Mouse (Mus musculus) adrenal gland, postnatal 36 days (tissue): ENCODE data around the gene Htr2b. TPM values are rescaled to one million over a fixed set of nuclear protein-coding genes. Genes with fewer than 3 reads are reported as not detected.

Experiments
- DNase-seq, 2 experiments: peaks; one replicate each; pipeline ENCODE4 v3.0.0; 2021; ENCODE audit warnings: mixed read lengths in 1 of 2
- total RNA-seq, 2 experiments: library from RNA; stranded (reverse); gene quantifications; 2 replicates each; pipeline ENCODE4 v1.2.3; 2021

Htr2b gene
- total RNA-seq, 2 experiments from 2014 or later: 0.13 TPM; not detected in 1

DNA sequence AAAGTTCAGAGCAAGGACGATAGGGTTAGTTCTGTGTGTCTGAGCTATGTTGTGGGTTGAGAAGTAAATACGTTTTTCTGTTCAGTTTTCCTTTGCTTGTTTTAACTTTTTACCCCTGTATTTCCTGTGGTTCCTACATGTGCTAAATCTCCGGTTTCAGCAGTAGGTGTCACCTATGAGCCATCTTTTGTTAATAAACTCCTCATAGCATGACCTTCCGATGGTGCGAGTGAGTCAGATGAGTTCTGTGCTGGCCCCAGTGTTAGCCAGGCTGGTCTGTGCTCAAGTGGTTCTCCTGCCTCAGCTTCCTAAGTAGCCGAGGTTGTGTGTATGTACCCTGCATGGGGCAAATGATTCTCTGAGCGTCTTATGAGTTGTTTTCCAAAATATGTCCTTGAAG is 17.4 kb downstream of the Htr2b start:
- DNase-seq: peak; percentile 12 to 22

DNA sequence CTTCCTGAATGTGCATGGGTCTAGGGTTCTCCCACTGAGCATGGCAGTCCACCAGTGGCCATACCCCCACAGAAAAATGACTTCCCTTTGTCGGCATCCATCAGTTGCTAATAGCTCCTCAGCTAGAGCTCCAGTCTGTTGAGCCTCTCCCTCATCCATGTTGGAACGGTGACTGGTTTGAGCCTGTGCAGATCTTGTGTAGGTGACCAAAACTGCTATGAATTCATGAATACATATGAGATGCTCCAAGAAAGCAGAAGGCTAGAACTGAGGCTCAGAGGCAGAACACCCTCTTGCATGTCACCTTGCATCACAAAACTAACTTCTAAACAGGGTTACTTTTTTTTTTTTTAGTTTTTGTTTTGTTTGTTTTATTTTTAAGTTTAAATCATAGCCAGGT is 35.2 kb downstream of the Htr2b start:
- DNase-seq: no peak

- DNase-seq: peak; percentile 89
These were observed 47.3 kb downstream of the Htr2b start, which contains the start of gene Psmd1 for GRCm38 (mm10) chr1:86064271-86064991. Gene Psmd1, plus strand, starts transcription at chr1:86064387.

DNA sequence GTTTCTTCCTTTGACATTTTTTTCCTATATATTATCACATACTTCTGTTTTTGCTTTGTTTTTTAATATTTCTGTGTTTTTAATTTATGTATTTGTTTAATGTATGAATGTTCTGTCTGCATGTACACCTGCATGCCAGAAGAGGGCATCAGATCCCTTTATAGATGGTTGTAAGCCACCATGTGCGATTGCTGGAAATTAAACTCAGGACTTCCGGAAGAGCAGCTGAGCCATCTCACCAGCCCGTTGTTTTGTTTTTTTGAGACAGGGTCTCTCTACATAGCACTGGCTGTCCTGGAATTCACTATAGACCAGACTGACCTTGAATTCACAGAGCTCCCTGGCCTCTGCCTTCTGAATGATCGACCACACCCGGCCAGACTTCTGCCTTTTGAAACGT is 49.2 kb downstream of the Htr2b start:
- no peak for DNase-seq

GRCm38 (mm10) chr1:86058856-86059769 is 52.7 kb downstream of the Htr2b start:
- DNase-seq: peak; percentile 95

DNA sequence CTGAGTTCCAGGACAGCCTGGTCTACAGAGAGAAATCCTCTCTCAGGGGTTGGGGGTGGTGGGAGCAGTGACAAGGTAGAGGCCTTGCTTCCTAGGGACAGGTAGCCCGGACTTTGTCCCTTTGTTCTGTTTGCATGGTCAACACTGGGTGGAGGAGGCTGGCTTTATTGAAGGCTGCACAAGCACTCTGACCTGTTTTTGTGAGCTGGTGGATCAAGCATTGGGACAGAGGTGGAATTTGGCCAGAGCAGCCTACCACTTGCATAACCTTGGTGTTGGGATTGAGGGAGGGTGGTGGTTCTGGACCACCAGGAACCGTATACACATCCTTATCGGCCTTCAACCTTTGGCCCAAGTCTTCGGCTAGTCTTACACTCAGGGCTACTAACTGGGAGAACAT is 55.5 kb downstream of the Htr2b start:
- DNase-seq: no peak

DNA sequence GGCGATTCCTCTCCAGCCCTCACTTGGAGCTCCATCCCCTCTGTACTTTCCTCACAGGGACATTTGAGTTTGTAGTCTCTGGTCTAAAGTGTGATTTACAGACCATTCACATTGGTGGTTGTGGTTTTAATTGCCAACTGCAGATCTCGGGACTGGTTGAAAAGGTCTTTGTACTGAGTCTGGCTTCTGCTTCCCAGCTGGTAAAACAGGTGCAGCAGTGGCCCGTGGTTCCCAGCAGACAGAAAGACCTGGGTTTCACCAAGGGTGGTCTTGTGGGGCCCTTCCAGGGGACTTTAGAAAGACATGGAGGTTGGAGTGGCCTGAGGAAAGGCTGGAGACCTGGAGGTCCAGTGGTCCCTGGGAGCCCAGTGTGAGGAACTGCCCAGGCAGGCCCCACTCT is 56.8 kb downstream of the Htr2b start:
- DNase-seq: no peak

DNA sequence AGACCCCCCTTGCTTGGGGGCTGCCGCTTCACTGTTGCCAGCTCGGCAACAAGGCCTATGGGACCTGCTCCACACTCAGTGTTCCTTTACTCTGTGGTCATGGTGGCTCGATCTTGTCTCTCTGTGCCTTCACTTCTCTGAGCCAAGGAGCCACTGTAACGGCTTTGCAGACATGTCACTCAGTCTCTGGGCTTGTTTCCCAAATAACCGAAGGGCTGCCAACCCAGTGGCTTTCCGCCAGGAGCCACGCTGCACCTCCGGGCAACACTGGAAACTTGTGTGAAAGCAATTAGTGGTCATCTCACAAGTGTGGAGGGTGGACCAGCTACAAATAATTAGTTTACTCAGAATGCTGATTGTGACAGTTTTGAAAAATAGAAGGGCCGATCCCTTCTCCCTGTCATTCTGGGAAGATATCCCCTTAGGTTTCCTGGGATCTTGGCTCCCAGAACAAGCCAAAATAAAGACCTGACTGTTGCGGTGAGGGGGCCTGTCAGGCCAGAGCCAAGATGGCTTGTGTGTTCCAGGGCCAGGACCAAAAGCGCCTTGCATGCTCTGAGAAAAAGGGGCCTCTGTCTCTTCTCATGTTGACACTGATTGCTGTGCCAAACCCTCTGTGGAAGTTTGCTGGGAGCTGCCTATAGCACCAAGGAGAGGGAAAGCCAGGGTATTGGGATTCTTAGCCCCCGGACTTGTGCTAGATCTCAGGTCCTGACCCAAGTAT is 58.4 kb downstream of the Htr2b start:
- peak; percentile 69 to 73 for DNase-seq

Other genes starting within 250 kb of the Htr2b start
- gene Itm2c, start 217.7 kb downstream of the Htr2b start, total RNA-seq: 100 to 1,000 TPM; 508 to 581 TPM
- gene 4933407L21Rik, start 183.5 kb downstream of the Htr2b start, total RNA-seq: not detected
- gene Gpr55, start 151.0 kb downstream of the Htr2b start, total RNA-seq: 1 to 10 TPM; 2.7 to 2.8 TPM
- gene Spata3, start 95.2 kb downstream of the Htr2b start, total RNA-seq: not detected
- under 1 TPM; 0.16 to 0.17 TPM for gene 2810459M11Rik, start 66.1 kb downstream of the Htr2b start, total RNA-seq
- 100 to 1,000 TPM; 122 to 128 TPM for gene Psmd1, start 47.6 kb downstream of the Htr2b start, total RNA-seq
- 1 to 10 TPM; 3.0 to 4.1 TPM for gene Gm21972, start 21.7 kb upstream of the Htr2b start, total RNA-seq
- gene Armc9, start 42.8 kb upstream of the Htr2b start, total RNA-seq: 1 to 10 TPM; 9.3 to 9.6 TPM
- gene B3gnt7, start 190.9 kb upstream of the Htr2b start, total RNA-seq: under 1 TPM; 0.13 to 0.17 TPM
- gene Ncl, start 247.4 kb upstream of the Htr2b start, total RNA-seq: 100 to 1,000 TPM; 222 to 234 TPM